Comparison of ENCODE assay signal across 20 mouse cellular contexts in genomic region chr11:81271422-81271821, GRCm38 (mm10).
DNase-seq lines count a peak whose midpoint lies in the region; ATAC-seq and TF ChIP-seq lines count a peak whose summit lies in the region.
"Had no signal": no experiment of that assay in that cellular context is flagged by ENCODE, and none has a peak within 500 bp of the region (broad histone marks: within the 10 kb centered on the region; RNA-seq: fewer than 3 reads in every experiment).

No protein-coding gene starts in this region.

- no peak for TF ChIP-seq CTCF in CH12.LX (conservative IDR thresholded peaks at IDR 0.05 in 1 of 2, IDR thresholded peaks at IDR 0.05 in 1 of 2; ENCODE audit: low read depth in 2 of 2, low read length in 2 of 2)

- peak; percentile 21 for DNase-seq in A20 (ENCODE audit: low read depth, low spot score)
- no peak for DNase-seq in CH12.LX (ENCODE audit: extremely low read depth)
- DNase-seq in heart, postnatal 36 days = no peak
- DNase-seq: adrenal gland, adult 2 months; adrenal gland, adult 8-10 months; adrenal gland, postnatal 10 days; adrenal gland, postnatal 14 days; adrenal gland, postnatal 25 days; adrenal gland, postnatal 36 days; B cell, adult 2 months; cerebellum, adult 11 months; cerebellum, adult 11-12 months; cerebellum, adult 18-20 months; cerebellum, adult 2 months; cerebellum, adult 8-10 months had no signal

- TF ChIP-seq RAD21 in CH12.LX (IDR thresholded peaks at IDR 0.05; ENCODE audit: low read depth, low read length) = no peak

- H3K4me3 ChIP-seq in CH12.LX (replicated peaks in 1 of 3; ENCODE audit: low read depth in 2 of 3, low read length in 2 of 3, poor library complexity in 1 of 3) = no peak overlapping the region

- TF ChIP-seq EP300 in CH12.LX (IDR thresholded peaks at IDR 0.05; ENCODE audit: low read length) = peak; percentile 74

- peaks cover 10% of the 10 kb centered on the region in 2 experiments; a peak in 3 of 4 replicates for H3K4me1 ChIP-seq in CH12.LX (ENCODE audit: control insufficient read depth in 1 of 2, insufficient read depth in 2 of 2)

- TF ChIP-seq POLR2A in CH12.LX (IDR thresholded peaks at IDR 0.05; ENCODE audit: low read depth, low read length) = no peak

- H3K27ac ChIP-seq in CH12.LX (ENCODE audit: insufficient read depth, low read depth) = no peak overlapping the region

- no peak overlapping the region for H3K4me2 ChIP-seq in CH12.LX (ENCODE audit: insufficient read depth, low read depth, poor library complexity, severe bottlenecking)

- in situ Hi-C loops in CH12.LX (cut with MboI; ENCODE audit: low pct_ligation_motif_present, low pct_unique_long_range_greater_than_20kb, low sequenced_read_pairs) = no loop called here

- H3K9ac ChIP-seq in CH12.LX (ENCODE audit: insufficient read depth, low read depth) = no peak overlapping the region

- no peaks in the 10 kb centered on the region for H3K36me3 ChIP-seq in CH12.LX (replicated peaks in 1 of 2; ENCODE audit: control insufficient read depth in 1 of 2, insufficient read depth in 1 of 2, low read length in 1 of 2)
- H3K36me3 ChIP-seq: G1E had no signal

- dilution Hi-C loops in CH12.LX (cut with MboI; ENCODE audit: extremely low pct_ligation_motif_present, extremely low pct_unique_long_range_greater_than_20kb, low sequenced_read_pairs) = no loop called here

- ATAC-seq in megakaryocyte, adult 5-6 weeks (ENCODE audit: poor library complexity, severe bottlenecking) = no peak
- ATAC-seq: activated CD4-positive, CD25-positive, alpha-beta regulatory T cell, adult 4 months; CD4-positive, CD25-positive, alpha-beta regulatory T cell, adult 4 months; Patski had no signal

- no peaks in the 10 kb centered on the region for H3K79me2 ChIP-seq in CH12.LX (replicated peaks; ENCODE audit: control insufficient read depth, extremely low read depth, insufficient read depth, poor library complexity, severe bottlenecking)

- intact Hi-C loops in heart, postnatal 36 days (cut with DNase I) = no loop called here

- peaks cover 12% of the 10 kb centered on the region for H3K9me3 ChIP-seq in CH12.LX (replicated peaks; ENCODE audit: low read length)

- H3K27me3 ChIP-seq in CH12.LX (replicated peaks) = peaks cover 19% of the 10 kb centered on the region

TF ChIP-seq in CH12.LX, 34 proteins besides CTCF, POLR2A, EP300 and RAD21:
- TF ChIP-seq ELF1 (IDR thresholded peaks at IDR 0.05; ENCODE audit: low read depth, low read length) = peak; percentile 44; the same call in 1 of the 2 replicates
- TF ChIP-seq MXI1 (IDR thresholded peaks at IDR 0.05; ENCODE audit: low read depth, low read length) = no peak
- peak; percentile 56 for TF ChIP-seq IRF4 (IDR thresholded peaks at IDR 0.05; ENCODE audit: low read depth, low read length)
